Mouse (Mus musculus): ENCODE measurements around the gene Syt7. TPM values are rescaled to one million over a fixed set of nuclear protein-coding genes. Genes with fewer than 3 reads are reported as not detected.

The Syt7 gene
- 2.1 and 2.3 TPM in 2 replicates for polyA plus RNA-seq (2014; fragmentation: Nextera tagmentation; extraction: Ambion mirVana)

DNA sequence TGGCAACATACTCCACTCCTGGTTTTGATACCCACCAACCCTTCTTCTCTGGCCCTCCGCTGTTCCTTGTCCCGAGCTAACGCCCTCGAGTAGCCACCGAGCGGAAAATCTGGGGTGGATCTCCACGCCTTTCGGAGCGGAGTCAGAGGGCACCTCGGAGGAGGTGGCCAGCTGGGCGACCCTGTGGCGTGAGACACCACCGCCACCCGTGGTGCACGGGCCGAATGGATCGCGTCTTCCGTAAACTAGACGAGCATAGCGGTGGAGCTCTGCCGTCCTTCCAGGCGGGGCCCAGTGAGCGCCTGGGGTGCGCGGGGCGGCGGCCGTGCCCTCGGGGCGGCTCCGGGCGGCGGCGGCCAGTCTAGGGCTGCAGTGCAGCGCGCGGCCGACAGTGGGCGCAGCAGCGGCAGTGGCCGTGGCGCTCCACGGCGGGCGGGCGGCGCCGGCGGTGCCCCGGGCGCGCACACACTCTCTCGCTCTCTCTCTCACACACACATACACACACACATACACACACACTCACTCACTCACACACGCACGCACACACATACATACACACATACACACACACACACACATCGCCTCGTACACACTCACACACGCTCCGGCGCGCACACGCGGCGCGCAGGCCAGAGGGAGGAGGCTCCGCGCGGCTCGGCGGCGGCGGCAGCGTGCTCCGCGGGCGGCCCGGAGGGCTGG lies at the start of gene Syt7:
TSS of gene Syt7 (plus strand) at position 476 of the 699 bp plus-strand sequence.
- Histone ChIP-seq H3K4me1 (ENCODE audit: control insufficient read depth, insufficient read depth, low read length) (peaks cover 8% of the 10 kb centered on the region; the same call in 1 of the 2 replicates), H3K4me2 (replicated peaks; ENCODE audit: low read depth, low read length) (peak within 1 kb of the TSS; percentile 92), H3K9ac (ENCODE audit: low read depth, low read length) (peak within 1 kb of the TSS; percentile 72), H3K27me3 (ENCODE audit: control insufficient read depth, insufficient read depth, low read length) (peaks cover 31% of the 10 kb centered on the region), H3K36me3 (ENCODE audit: control insufficient read depth, insufficient read depth, low read length) (no peaks in the 10 kb centered on the region), H3K9me3 (ENCODE audit: control insufficient read depth, low read length) (no peaks in the 10 kb centered on the region), H3K27ac (ENCODE audit: low read depth, low read length) (no peak within 1 kb of the TSS), H3K4me3 (ENCODE audit: low read length) (peak within 1 kb of the TSS; percentile 63)
- ATAC-seq (ENCODE audit: low FRiP score, low TSS enrichment): peak; percentile 83
- WGBS: under 1% methylated on average over 49 of the region's 78 CpGs

DNA sequence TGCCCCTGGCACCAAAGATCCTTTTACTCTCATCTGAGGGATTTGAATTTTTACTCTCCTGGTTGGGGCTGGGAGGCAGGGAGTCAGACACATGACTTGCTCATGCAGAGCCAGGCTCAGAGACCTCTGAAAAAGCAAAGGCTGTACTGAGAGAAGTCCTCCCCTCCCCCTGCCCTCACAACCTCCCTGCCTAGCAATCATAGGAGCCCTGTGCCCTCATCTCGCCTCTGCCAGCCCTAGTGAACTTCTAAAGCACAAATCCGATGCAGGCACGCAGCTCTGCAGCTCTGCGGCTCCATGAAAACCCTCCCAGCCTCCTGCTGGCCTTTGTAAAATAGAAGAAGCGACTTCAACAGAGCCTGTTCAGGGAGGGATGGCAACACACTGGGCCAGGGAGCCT lies 49.6 kb upstream of the Syt7 start:
- Histone ChIP-seq H3K27me3 (ENCODE audit: control insufficient read depth, insufficient read depth, low read length) (peaks cover 4% of the 10 kb centered on the region), H3K9ac (ENCODE audit: low read depth, low read length) (no peak overlapping the region), H3K9me3 (ENCODE audit: control insufficient read depth, low read length) (no peaks in the 10 kb centered on the region), H3K27ac (ENCODE audit: low read depth, low read length) (no peak overlapping the region), H3K36me3 (ENCODE audit: control insufficient read depth, insufficient read depth, low read length) (no peaks in the 10 kb centered on the region), H3K4me2 (replicated peaks; ENCODE audit: low read depth, low read length) (no peak overlapping the region), H3K4me3 (ENCODE audit: low read length) (no peak overlapping the region), H3K4me1 (ENCODE audit: control insufficient read depth, insufficient read depth, low read length) (no peaks in the 10 kb centered on the region)
- WGBS: 29% methylated on average over 5 of the region's 5 CpGs
- no peak for ATAC-seq (ENCODE audit: low FRiP score, low TSS enrichment)

DNA sequence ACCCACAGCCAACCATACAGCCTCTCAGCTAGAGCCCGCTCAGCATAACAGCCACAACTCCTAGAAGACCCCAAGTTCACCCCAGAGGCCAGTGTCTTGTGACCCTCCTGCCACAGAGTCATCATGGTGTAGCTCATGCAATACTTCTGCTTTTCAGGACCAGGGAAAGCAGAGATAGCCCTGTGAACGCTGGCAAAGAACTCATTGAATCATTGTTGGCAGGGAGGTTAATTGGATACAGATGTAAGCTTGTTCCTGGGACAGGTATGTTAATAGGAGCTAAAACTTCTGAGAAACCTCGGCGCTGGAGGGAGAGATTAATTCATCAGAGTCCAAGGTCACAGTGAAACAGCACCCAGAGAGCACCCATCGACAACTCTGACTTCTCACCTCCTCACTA lies 48.2 kb upstream of the Syt7 start:
- H3K9me3 ChIP-seq (ENCODE audit: control insufficient read depth, low read length): no peaks in the 10 kb centered on the region
- ATAC-seq (ENCODE audit: low FRiP score, low TSS enrichment): no peak
- WGBS: 31% methylated on average over 5 of the region's 5 CpGs
- H3K4me2 ChIP-seq (replicated peaks; ENCODE audit: low read depth, low read length): no peak overlapping the region
- H3K27me3 ChIP-seq (ENCODE audit: control insufficient read depth, insufficient read depth, low read length): peaks cover 4% of the 10 kb centered on the region
- H3K27ac ChIP-seq (ENCODE audit: low read depth, low read length): no peak overlapping the region
- H3K4me3 ChIP-seq (ENCODE audit: low read length): no peak overlapping the region
- H3K36me3 ChIP-seq (ENCODE audit: control insufficient read depth, insufficient read depth, low read length): no peaks in the 10 kb centered on the region
- H3K4me1 ChIP-seq (ENCODE audit: control insufficient read depth, insufficient read depth, low read length): no peaks in the 10 kb centered on the region
- H3K9ac ChIP-seq (ENCODE audit: low read depth, low read length): no peak overlapping the region

DNA sequence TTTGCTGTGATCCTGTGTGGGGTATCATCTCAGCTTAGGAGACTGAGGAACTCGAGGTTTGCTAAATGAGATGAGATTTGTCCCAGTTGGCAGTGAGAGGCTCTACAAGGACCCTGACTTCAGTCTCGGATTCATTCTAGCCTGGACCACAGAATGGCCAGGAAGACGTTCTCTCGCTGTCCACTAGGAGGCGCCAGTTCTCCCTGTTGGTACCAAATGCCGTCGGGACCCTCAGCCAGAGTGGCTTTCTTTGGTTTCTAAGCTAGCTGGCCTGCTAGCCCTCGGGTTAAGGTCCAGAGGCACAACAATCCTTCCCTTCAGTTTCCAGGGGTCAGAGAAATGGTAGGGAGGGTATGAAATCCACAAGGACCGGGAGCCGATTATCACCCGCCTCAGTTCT lies 47.7 kb upstream of the Syt7 start:
- Histone ChIP-seq H3K36me3 (ENCODE audit: control insufficient read depth, insufficient read depth, low read length) (no peaks in the 10 kb centered on the region), H3K4me2 (replicated peaks; ENCODE audit: low read depth, low read length) (no peak overlapping the region), H3K4me3 (ENCODE audit: low read length) (no peak overlapping the region), H3K4me1 (ENCODE audit: control insufficient read depth, insufficient read depth, low read length) (no peaks in the 10 kb centered on the region), H3K27me3 (ENCODE audit: control insufficient read depth, insufficient read depth, low read length) (peaks cover 4% of the 10 kb centered on the region), H3K27ac (ENCODE audit: low read depth, low read length) (no peak overlapping the region), H3K9ac (ENCODE audit: low read depth, low read length) (no peak overlapping the region), H3K9me3 (ENCODE audit: control insufficient read depth, low read length) (no peaks in the 10 kb centered on the region)
- no peak for ATAC-seq (ENCODE audit: low FRiP score, low TSS enrichment)
- 15% methylated on average over 11 of the region's 11 CpGs for WGBS

DNA sequence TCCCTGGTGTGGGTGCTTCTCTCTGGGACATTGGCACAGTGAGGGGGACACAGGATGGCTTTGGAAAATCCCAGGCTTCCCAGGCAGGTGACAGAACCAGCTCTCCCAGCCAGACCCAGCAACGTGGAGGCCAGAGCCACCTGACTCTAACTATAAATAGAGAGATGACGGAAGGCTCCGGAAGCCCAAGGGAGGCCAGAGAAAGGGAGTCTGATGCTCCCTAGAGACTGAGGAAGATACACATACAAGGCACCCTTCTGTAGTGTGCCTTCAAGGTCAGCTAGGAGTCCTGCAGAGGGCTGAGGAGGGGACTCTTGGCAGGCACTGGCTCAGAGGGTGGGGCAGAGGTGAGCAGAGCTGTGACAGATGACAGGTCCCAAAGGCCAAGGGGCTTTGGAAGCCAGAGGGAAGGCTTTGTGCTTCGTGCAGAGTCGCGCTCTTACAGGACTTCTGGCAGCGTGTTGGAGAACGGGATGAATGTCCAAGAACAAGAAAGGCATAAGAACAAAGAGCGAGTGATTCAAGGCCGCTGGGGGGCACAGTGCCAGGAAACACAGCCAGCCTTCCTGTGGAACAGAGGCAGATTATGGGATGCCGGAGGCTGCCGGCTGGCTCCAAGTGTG lies 47.0 kb upstream of the Syt7 start:
- 57% methylated on average over 12 of the region's 12 CpGs for WGBS
- Histone ChIP-seq H3K4me1 (ENCODE audit: control insufficient read depth, insufficient read depth, low read length) (no peaks in the 10 kb centered on the region), H3K27me3 (ENCODE audit: control insufficient read depth, insufficient read depth, low read length) (peaks cover 4% of the 10 kb centered on the region), H3K36me3 (ENCODE audit: control insufficient read depth, insufficient read depth, low read length) (no peaks in the 10 kb centered on the region), H3K9ac (ENCODE audit: low read depth, low read length) (no peak overlapping the region), H3K4me2 (replicated peaks; ENCODE audit: low read depth, low read length) (no peak overlapping the region), H3K9me3 (ENCODE audit: control insufficient read depth, low read length) (no peaks in the 10 kb centered on the region), H3K27ac (ENCODE audit: low read depth, low read length) (no peak overlapping the region), H3K4me3 (ENCODE audit: low read length) (no peak overlapping the region)
- ATAC-seq (ENCODE audit: low FRiP score, low TSS enrichment): no peak

DNA sequence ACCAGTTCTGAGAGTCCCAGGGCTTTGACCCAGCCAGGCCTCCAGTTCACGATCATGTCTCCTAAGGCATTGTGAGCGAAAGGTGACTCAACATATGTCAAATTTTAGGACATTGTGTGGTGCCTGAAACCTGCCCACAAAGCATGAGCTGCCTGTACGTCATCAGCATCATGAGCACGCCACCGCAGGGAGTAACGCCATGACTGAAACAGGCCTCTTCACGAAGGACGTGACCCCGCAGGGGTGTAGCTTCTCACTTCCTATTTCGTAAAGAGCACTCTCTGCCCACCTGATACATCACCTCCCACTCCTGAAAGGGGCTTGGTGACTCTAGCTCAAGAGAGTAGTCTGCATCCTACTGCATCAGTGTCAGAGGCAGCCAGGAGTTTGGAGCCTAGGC lies 45.0 kb upstream of the Syt7 start:
- no peak overlapping the region for H3K9ac ChIP-seq (ENCODE audit: low read depth, low read length)
- no peaks in the 10 kb centered on the region for H3K36me3 ChIP-seq (ENCODE audit: control insufficient read depth, insufficient read depth, low read length)
- H3K27me3 ChIP-seq (ENCODE audit: control insufficient read depth, insufficient read depth, low read length): peaks cover 4% of the 10 kb centered on the region
- ATAC-seq (ENCODE audit: low FRiP score, low TSS enrichment): no peak
- WGBS: 54% methylated on average over 10 of the region's 10 CpGs
- no peak overlapping the region for H3K27ac ChIP-seq (ENCODE audit: low read depth, low read length)
- H3K9me3 ChIP-seq (ENCODE audit: control insufficient read depth, low read length): no peaks in the 10 kb centered on the region
- H3K4me2 ChIP-seq (replicated peaks; ENCODE audit: low read depth, low read length): no peak overlapping the region
- no peaks in the 10 kb centered on the region for H3K4me1 ChIP-seq (ENCODE audit: control insufficient read depth, insufficient read depth, low read length)
- H3K4me3 ChIP-seq (ENCODE audit: low read length): no peak overlapping the region

DNA sequence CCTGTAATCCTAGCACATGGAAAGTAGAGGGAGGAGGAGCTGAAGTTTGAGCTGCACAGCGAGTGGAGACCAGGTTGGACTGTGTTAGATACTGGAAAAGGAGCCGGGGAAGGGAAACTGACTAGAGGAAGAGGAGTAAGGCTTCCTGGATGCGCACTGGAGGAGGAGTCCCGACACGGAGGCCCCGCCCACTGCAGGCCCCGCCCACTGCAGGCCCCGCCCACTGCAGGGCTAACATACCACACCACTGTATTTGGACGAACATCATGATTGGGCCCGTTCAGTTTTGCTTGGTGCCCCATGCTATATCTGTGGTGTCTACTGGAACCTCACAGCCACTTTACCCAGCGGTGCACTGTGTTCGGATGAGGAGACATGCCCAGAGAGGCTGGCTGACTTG lies 43.2 kb upstream of the Syt7 start:
- Histone ChIP-seq H3K9me3 (ENCODE audit: control insufficient read depth, low read length) (no peaks in the 10 kb centered on the region), H3K36me3 (ENCODE audit: control insufficient read depth, insufficient read depth, low read length) (no peaks in the 10 kb centered on the region), H3K4me3 (ENCODE audit: low read length) (no peak overlapping the region), H3K27ac (ENCODE audit: low read depth, low read length) (no peak overlapping the region), H3K27me3 (ENCODE audit: control insufficient read depth, insufficient read depth, low read length) (peaks cover under 1% of the 10 kb centered on the region), H3K4me2 (replicated peaks; ENCODE audit: low read depth, low read length) (no peak overlapping the region), H3K4me1 (ENCODE audit: control insufficient read depth, insufficient read depth, low read length) (no peaks in the 10 kb centered on the region), H3K9ac (ENCODE audit: low read depth, low read length) (no peak overlapping the region)
- ATAC-seq (ENCODE audit: low FRiP score, low TSS enrichment): peak; percentile 48
- WGBS: 46% methylated on average over 12 of the region's 12 CpGs

DNA sequence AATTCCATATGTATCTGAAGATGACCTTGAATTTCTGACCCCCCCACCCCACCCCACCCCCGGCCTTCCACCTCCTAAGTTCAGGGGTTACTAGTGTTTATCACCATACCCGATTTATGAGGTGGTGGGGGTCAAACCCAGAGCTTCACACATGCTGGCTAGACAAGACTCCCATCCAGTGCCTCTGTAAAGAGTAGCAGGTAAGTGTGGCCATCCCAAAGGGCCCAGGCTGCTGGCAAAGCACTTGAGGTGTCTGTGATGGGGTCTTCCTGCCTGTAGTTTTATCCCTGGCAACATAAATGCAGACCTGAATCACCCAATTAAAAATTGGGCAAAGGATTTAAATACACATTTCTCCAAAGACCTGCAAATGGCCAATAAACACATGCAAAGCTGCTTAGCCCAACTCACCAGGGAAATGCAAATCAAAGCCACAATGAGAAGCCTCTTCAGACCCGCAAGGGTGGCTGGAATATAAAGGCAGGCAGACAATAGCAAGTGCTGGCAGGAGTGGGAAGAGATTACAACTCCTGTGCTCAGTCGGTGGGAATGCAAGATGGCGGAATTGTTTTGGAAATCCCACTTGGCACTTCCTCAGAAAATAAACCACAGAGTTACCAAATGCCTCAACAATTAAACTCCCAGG lies 41.1 kb upstream of the Syt7 start:
- H3K4me3 ChIP-seq (ENCODE audit: low read length): no peak overlapping the region
- H3K27me3 ChIP-seq (ENCODE audit: control insufficient read depth, insufficient read depth, low read length): no peaks in the 10 kb centered on the region
- no peak for ATAC-seq (ENCODE audit: low FRiP score, low TSS enrichment)
- no peak overlapping the region for H3K9ac ChIP-seq (ENCODE audit: low read depth, low read length)
- no peaks in the 10 kb centered on the region for H3K9me3 ChIP-seq (ENCODE audit: control insufficient read depth, low read length)
- no peaks in the 10 kb centered on the region for H3K36me3 ChIP-seq (ENCODE audit: control insufficient read depth, insufficient read depth, low read length)
- WGBS: 63% methylated on average over 5 of the region's 5 CpGs
- H3K27ac ChIP-seq (ENCODE audit: low read depth, low read length): no peak overlapping the region
- H3K4me2 ChIP-seq (replicated peaks; ENCODE audit: low read depth, low read length): no peak overlapping the region
- no peaks in the 10 kb centered on the region for H3K4me1 ChIP-seq (ENCODE audit: control insufficient read depth, insufficient read depth, low read length)

DNA sequence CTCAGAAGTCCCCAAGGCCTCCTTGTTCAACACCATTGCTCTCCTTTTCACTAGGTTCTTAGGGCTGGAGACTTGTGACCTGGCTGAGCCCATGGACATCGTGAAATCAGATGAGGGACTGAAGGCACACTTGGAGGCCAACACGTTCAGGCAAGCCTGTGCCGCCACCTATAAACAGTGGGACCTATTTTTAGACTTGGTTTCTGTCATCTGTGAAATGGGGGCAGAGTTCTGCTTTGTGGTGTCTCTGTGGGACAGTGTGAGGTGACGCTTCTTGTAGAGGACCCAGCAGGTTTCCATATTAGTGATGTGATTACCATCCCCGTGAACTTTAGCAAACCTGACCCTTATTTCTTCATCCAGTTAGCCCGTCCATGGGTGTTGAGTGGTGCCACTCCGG lies 36.7 kb upstream of the Syt7 start:
- H3K9ac ChIP-seq (ENCODE audit: low read depth, low read length): no peak overlapping the region
- no peak overlapping the region for H3K4me2 ChIP-seq (replicated peaks; ENCODE audit: low read depth, low read length)
- ATAC-seq (ENCODE audit: low FRiP score, low TSS enrichment): no peak
- H3K27me3 ChIP-seq (ENCODE audit: control insufficient read depth, insufficient read depth, low read length): no peaks in the 10 kb centered on the region
- peaks cover 6% of the 10 kb centered on the region; the same call in 1 of the 2 replicates for H3K4me1 ChIP-seq (ENCODE audit: control insufficient read depth, insufficient read depth, low read length)
- no peak overlapping the region for H3K4me3 ChIP-seq (ENCODE audit: low read length)
- H3K36me3 ChIP-seq (ENCODE audit: control insufficient read depth, insufficient read depth, low read length): no peaks in the 10 kb centered on the region
- 89% methylated on average over 7 of the region's 7 CpGs for WGBS
- H3K9me3 ChIP-seq (ENCODE audit: control insufficient read depth, low read length): no peaks in the 10 kb centered on the region
- no peak overlapping the region for H3K27ac ChIP-seq (ENCODE audit: low read depth, low read length)
